Mouse (Mus musculus): Measurements from ENCODE around the gene Itgb3.

DNA sequence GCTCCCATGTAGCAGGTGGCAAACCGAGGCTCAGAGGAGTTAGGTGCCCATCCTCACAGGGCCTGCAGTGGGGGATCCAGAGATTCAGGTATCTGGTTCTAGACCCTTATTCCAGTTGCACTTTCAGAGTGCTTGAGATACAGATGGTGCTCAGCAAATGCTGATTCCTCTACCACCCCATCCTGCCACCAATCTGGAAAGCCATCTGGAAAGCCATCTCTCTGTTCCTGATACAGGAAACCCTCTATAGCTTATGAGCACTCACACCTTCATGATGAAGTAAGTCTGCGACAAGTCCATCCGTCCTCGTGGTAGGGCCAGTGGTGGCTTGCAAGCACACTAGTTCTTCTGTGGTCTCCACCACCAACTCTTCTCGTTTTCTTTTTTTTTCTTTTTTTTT, 27.2 kb upstream of the Itgb3 start:
- TF ChIP-seq CTCF (IDR thresholded peaks at IDR 0.05; ENCODE audit: low read depth) (no peak), EP300 (IDR thresholded peaks at IDR 0.05; ENCODE audit: low read depth) (no peak)

Measured in liver, postnatal 0 days (tissue).